Mouse (Mus musculus) stomach, embryonic 14.5 days (tissue): ENCODE results near the gene Tarbp1. TPM values are rescaled to one million over a fixed set of nuclear protein-coding genes. Genes with fewer than 3 reads are reported as not detected.
"Not testable (repeated sequence)": the region's sequence is repeated elsewhere in the genome, so short reads cannot be mapped to it uniquely, and the experiment has no call there.

Experiments used
- ATAC-seq: fragments of 200-750 bp; cut with Nextera tagmentation; 2 replicates; pipeline ENCODE4 v1.8.0; 2017; ENCODE audit warnings: low read depth, moderate TSS enrichment; ENCODE audit not compliant: insufficient number of reproducible peaks, insufficient read depth, low FRiP score
- H3K27ac ChIP-seq: fragments of 300-500 bp; sonication (generic); 2 replicates; pipeline ENCODE4 v1.5.1; 2014; ENCODE audit warnings: mild to moderate bottlenecking, low read length, moderate library complexity, mixed read lengths
- H3K27me3 ChIP-seq: fragments of 300-500 bp; sonication (generic); 2 replicates; pipeline ENCODE4 v1.6.1; 2014; ENCODE audit warnings: low read length, control low read depth, mixed read lengths; ENCODE audit not compliant: control insufficient read depth, insufficient read depth
- H3K36me3 ChIP-seq: fragments of 300-500 bp; sonication (generic); 2 replicates; pipeline ENCODE4 v1.6.1; 2014; ENCODE audit warnings: mild to moderate bottlenecking, control low read depth, low read length, moderate library complexity, mixed read lengths; ENCODE audit not compliant: control insufficient read depth, insufficient read depth
- H3K4me1 ChIP-seq: fragments of 300-500 bp; sonication (generic); 2 replicates; pipeline ENCODE4 v1.6.1; 2014; ENCODE audit warnings: low read length, control low read depth, mixed read lengths; ENCODE audit not compliant: control insufficient read depth, insufficient read depth
- H3K4me2 ChIP-seq: fragments of 300-500 bp; sonication (generic); replicated peaks from 2 replicates; pipeline ENCODE4 v1.6.1; 2014; ENCODE audit warnings: low read depth, low read length, control low read depth
- H3K4me3 ChIP-seq: fragments of 300-500 bp; sonication (generic); 2 replicates; pipeline ENCODE4 v1.5.1; 2014; ENCODE audit warnings: low read depth, low read length, control low read depth
- H3K9ac ChIP-seq: fragments of 300-500 bp; sonication (generic); replicated peaks from 2 replicates; pipeline ENCODE4 v1.6.1; 2014; ENCODE audit warnings: low read depth, mild to moderate bottlenecking, control low read depth, low read length, moderate library complexity, mixed read lengths
- H3K9me3 ChIP-seq: fragments of 300-500 bp; sonication (generic); 2 replicates; pipeline ENCODE4 v1.6.1; 2016; ENCODE audit warnings: low read depth, low read length, control low read depth; ENCODE audit not compliant: control insufficient read depth
- WGBS: fragments of 180-500 bp; shearing (Covaris S2); extraction: QIAGEN DNeasy Blood & Tissue Kit; methylation state at CpG from one replicate; pipeline ENCODE4 v1.1.7; 2014; 5-methylcytosine and 5-hydroxymethylcytosine counted together
- polyA plus RNA-seq: library from polyadenylated mRNA; unstranded; fragments of >200 nt; fragmentation: Nextera tagmentation; extraction: Ambion mirVana; gene quantifications from 2 replicates; pipeline ENCODE4 v1.2.1, GENCODE M21; 2014

Gene Tarbp1
- polyA plus RNA-seq, 1 experiment from 2014 or later: 3.8 TPM

DNA sequence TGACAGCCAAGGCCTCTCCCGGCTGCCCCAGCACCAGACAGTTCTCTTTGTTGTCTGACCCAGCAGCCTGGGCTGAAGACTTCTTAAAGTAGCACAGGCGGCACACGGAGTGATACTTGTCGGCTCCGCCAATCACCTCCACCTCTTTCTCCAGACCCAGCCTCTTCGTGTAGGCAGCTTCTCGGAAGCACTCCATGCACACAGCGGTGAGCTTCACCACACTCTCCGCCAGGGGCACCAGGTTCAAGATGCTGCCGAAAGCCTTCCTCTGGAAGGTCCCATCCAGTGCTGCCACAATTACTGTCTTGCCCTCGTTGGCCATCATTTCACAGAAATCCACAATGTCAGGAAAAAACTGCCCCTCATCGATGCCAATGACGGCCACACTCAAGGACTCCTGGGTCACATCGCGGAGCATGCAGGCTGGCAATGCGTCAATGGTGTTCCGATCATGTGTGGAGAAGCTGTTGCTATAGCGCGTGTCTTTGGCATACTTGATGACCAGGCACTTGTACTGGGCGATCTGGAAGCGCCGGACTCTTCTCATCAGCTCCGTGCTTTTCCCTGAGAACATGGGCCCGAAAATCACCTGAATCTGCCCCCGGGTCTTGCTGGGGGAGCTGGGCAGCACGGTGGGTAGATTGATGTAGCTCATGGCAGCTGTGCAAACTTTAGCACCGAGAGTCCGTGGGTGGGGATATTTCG lies 1.4 kb upstream of the Tarbp1 start:
- not testable (repeated sequence) for H3K4me3 ChIP-seq, H3K9me3 ChIP-seq, H3K36me3 ChIP-seq, H3K27me3 ChIP-seq, H3K4me1 ChIP-seq, H3K27ac ChIP-seq, H3K9ac ChIP-seq, ATAC-seq, H3K4me2 ChIP-seq
- WGBS: 40% methylated on average over 29 of the region's 29 CpGs

DNA sequence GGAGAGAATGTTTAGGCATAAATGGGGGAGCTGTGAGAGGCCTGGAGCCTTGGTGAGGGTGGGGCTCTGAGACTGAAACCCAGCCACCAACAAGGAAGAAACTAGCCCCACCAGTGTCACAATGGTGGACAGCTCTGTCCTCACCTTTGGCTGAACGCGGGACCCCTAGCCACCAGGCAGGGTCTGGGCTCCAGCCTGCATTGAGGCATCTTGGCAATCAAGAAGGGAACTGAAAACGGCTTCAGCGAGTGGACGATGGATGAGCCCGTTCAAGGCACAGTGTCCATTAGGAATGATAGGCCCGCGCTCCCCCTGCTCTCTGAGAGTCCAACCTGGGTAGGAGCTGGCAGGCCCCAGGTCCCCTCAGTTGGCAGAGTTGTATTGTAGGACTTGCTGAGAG lies 873 bp upstream of the Tarbp1 start:
- H3K9ac ChIP-seq, H3K27me3 ChIP-seq, ATAC-seq, H3K36me3 ChIP-seq, H3K9me3 ChIP-seq, H3K4me1 ChIP-seq, H3K4me3 ChIP-seq, H3K27ac ChIP-seq, H3K4me2 ChIP-seq: not testable (repeated sequence)
- WGBS: 48% methylated on average over 8 of the region's 8 CpGs

DNA sequence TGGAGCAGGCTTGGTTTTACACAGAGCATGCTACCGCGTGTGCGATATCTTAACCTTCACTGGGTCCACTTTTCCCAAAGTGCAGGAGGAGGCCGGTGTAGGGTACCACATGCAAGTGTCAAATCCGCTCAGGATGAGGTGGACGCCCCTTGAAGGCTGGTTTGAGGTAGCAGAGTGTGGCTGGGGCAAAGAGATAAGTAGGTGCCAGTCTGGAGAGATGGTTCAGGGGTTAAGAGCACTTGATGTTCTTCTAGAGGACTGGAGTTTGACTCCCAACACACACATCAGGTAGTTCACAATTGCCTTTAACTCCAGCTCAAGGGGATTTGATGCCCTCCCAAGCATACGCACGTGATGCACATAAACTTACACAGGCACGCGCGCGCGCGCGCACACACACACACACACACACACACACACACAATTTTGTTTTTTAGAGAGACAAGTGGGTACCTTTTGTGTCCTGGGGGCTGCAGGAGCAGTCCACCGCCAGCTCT lies 1.0 kb downstream of the Tarbp1 start:
- H3K4me3 ChIP-seq: peak overlapping the region; percentile 83
- 14% methylated on average over 16 of the region's 16 CpGs for WGBS
- ATAC-seq: no peak
- H3K4me2 ChIP-seq: peak overlapping the region; percentile 87
- H3K9ac ChIP-seq: peak overlapping the region; percentile 78
- H3K4me1 ChIP-seq: peaks cover 8% of the 10 kb centered on the region
- H3K9me3 ChIP-seq: no peaks in the 10 kb centered on the region
- H3K27me3 ChIP-seq: no peaks in the 10 kb centered on the region
- H3K36me3 ChIP-seq: peaks cover 6% of the 10 kb centered on the region
- no peak overlapping the region for H3K27ac ChIP-seq

DNA sequence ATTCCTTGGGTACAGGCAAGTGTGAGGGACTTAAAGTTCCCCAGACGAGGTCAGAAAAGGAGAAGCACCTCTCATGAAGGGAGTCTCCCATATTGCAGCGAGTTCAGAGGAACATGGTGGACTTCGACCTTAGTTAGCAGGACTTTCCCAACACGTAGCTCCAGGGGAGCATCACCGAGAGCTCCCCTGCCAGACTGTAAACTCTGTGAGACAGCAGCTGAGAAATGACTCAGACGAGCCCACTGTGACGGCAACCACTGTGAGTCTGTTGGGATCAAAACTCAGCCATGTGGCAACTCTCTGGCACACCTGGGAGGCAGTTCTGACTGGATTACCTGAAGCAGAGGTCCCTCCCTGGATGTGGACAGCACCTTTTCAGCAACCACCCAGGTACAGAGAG lies 10.8 kb downstream of the Tarbp1 start:
- ATAC-seq: no peak

DNA sequence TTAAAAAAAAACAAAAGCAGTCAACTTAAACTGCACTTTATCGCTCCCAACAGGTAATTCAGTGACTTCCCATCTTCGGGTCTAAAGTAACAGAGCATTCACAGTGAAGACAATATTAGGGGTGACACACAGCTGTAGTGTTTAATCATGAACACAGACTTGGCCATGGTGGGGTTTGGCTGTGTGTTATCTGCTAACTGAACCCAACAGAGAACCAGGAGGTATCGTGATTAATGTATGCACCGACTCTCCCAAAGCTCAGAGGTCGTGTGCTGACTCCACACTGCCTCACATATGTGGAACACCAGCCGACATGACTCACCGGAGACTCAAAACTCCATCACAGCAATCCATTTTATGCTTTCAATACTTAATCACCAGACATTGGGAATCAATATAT lies 13.1 kb downstream of the Tarbp1 start:
- Histone ChIP-seq H3K4me2 (no peak overlapping the region), H3K4me1 (no peaks in the 10 kb centered on the region), H3K4me3 (no peak overlapping the region), H3K27ac (no peak overlapping the region), H3K27me3 (no peaks in the 10 kb centered on the region), H3K36me3 (peaks cover 24% of the 10 kb centered on the region), H3K9me3 (no peaks in the 10 kb centered on the region), H3K9ac (no peak overlapping the region)
- ATAC-seq: no peak
- WGBS: 78% methylated on average over 7 of the region's 7 CpGs

More for the DNA sequence above, 10.8 kb downstream of the Tarbp1 start:
- Histone ChIP-seq H3K9me3 (no peaks in the 10 kb centered on the region), H3K4me1 (no peaks in the 10 kb centered on the region), H3K4me2 (no peak overlapping the region), H3K9ac (no peak overlapping the region), H3K27ac (no peak overlapping the region), H3K4me3 (no peak overlapping the region), H3K36me3 (peaks cover 23% of the 10 kb centered on the region; the same call in 1 of the 2 replicates), H3K27me3 (no peaks in the 10 kb centered on the region)
- WGBS: 85% methylated on average over 7 of the region's 7 CpGs

DNA sequence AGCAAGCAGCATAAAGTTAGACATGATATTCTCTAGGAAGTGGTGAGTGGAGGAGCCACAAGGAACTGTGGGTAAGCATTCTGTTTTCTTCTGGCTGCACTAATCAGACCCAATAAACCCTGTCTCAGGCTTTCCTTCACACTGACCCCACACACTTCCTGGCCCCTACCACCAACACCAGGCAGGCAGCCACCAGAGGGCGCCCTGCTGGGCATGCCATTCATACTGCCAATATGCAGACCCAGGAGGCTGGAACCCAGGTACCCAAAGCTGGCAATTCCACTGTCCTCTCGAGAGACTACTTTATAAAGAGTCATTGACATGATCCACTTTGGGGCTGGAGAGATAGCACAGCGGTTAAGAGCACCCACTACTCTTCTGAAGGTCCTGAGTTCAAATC lies 14.6 kb downstream of the Tarbp1 start:
- no peak overlapping the region for H3K9ac ChIP-seq
- H3K4me2 ChIP-seq: no peak overlapping the region
- H3K27ac ChIP-seq: no peak overlapping the region
- H3K4me1 ChIP-seq: no peaks in the 10 kb centered on the region
- ATAC-seq: no peak
- peaks cover 20% of the 10 kb centered on the region for H3K36me3 ChIP-seq
- no peak overlapping the region for H3K4me3 ChIP-seq
- no peaks in the 10 kb centered on the region for H3K9me3 ChIP-seq
- 58% methylated on average over 3 of the region's 3 CpGs for WGBS
- H3K27me3 ChIP-seq: no peaks in the 10 kb centered on the region

DNA sequence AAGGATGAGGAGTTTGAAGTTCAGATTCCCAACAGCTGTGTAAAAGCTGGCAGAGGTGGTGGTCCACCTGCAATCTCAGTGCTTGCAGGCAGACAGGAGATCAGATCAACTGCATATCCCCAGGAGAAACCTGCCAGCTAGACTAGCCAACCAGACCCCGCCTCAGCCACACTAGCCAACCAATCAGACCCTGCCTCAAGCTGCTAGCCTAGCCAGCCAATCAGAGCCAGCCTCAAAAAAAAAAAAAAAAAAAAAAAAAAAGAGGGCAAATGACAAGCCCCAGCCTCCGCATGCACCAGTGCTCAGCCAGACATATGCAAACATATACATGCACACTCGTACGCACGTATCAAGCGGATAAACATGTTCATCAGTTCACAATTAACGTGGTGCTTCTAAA lies 19.5 kb downstream of the Tarbp1 start:
- Histone ChIP-seq H3K36me3 (peaks cover 24% of the 10 kb centered on the region), H3K4me1 (no peaks in the 10 kb centered on the region), H3K4me3 (no peak overlapping the region), H3K4me2 (no peak overlapping the region), H3K9ac (no peak overlapping the region), H3K27me3 (no peaks in the 10 kb centered on the region), H3K27ac (no peak overlapping the region), H3K9me3 (no peaks in the 10 kb centered on the region)
- WGBS: 81% methylated on average over 7 of the region's 7 CpGs
- ATAC-seq: no peak

DNA sequence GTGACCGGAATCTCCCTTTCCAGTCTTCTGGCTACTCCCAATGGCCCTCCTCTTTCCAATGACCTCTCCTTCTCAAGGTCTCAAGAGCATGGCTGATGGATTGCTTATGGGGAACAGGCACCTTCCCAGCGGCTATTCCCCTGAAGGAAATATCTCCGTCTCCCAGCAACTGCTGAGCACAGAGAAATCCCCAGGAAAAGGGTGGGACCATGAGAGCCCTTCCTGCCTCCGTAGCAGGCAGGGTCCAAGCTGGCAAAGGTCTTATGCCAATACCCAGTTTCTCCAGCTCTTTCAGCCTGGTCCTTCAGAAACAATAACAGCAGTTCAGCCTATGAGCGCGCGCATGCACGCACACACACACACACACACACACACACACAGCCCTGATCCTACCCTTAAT lies 23.7 kb downstream of the Tarbp1 start:
- Histone ChIP-seq H3K9me3 (no peaks in the 10 kb centered on the region), H3K27ac (no peak overlapping the region), H3K36me3 (peaks cover 23% of the 10 kb centered on the region; the same call in 1 of the 2 replicates), H3K4me1 (no peaks in the 10 kb centered on the region), H3K9ac (no peak overlapping the region), H3K27me3 (no peaks in the 10 kb centered on the region), H3K4me2 (no peak overlapping the region), H3K4me3 (no peak overlapping the region)
- 82% methylated on average over 8 of the region's 8 CpGs for whole genome bisulfite sequencing
- ATAC-seq: no peak

DNA sequence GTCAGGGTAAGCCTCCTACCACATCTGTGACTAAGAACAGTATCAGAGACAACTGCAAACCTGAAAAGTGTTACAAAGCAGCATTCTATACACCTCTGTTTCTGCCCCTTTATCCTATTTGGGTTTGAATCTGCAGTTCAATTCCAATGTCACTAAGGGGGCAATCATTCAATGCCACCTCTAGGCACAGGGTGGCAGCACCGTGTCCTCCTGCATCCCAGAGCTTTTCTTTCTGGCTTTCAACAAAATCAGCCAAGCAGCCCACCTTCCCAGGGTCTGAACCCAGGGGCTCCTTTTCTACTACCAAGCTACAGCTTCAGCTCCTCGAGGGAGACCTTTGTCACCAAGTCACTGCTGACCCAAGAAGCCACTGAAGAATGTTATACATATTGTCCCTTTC lies 35.9 kb downstream of the Tarbp1 start:
- WGBS: 65% methylated on average over 2 of the region's 2 CpGs
- ATAC-seq: no peak

More for the DNA sequence above, 35.9 kb downstream of the Tarbp1 start:
- Histone ChIP-seq H3K4me3 (no peak overlapping the region), H3K27me3 (no peaks in the 10 kb centered on the region), H3K4me2 (no peak overlapping the region), H3K36me3 (peaks cover 30% of the 10 kb centered on the region), H3K4me1 (no peaks in the 10 kb centered on the region), H3K9ac (no peak overlapping the region), H3K9me3 (no peaks in the 10 kb centered on the region), H3K27ac (no peak overlapping the region)
